Mouse (Mus musculus): ENCODE measurements around the gene Atp5mpl.

DNA sequence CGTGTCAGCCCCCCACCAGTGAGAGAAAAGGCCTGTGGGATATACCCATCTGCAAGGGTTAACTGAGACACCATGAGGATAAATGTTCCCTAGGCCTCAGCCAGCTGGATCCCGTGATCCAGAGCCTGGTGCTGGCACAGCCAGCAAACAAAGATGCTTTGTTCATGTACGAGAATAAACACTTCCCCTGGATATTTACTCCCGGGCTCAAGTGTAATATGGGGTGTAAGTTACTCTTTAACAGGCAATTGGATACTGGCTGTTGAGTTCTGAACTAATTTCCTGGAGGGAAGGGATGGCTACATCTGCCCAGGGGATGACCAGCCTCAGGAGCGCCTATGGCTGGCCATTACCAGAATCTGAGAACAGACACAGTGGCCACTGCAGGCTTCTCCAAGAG is 15.1 kb downstream of the Atp5mpl start:
- no peak for TF ChIP-seq CTCF (IDR thresholded peaks at IDR 0.05; ENCODE audit: low read depth)
- TF ChIP-seq EP300 (IDR thresholded peaks at IDR 0.05; ENCODE audit: low read depth) = no peak
